Mouse (Mus musculus) intestine, embryonic 16.5 days (tissue): ENCODE measurements around the gene E130308A19Rik. TPM values are rescaled to one million over a fixed set of nuclear protein-coding genes. Genes with fewer than 3 reads are reported as not detected.
"Not testable (repeated sequence)": the region's sequence is repeated elsewhere in the genome, so short reads cannot be mapped to it uniquely, and the experiment has no call there.

Experiments used
- ATAC-seq: fragments of 200-750 bp; cut with Nextera tagmentation; 2 replicates; pipeline ENCODE4 v1.8.0; 2017; ENCODE audit warnings: moderate TSS enrichment, moderate library complexity
- H3K27ac ChIP-seq: fragments of 300-500 bp; sonication (generic); 2 replicates; pipeline ENCODE4 v1.5.1; 2014; ENCODE audit warnings: mild to moderate bottlenecking, low read length
- H3K27me3 ChIP-seq: fragments of 300-500 bp; sonication (generic); replicated peaks from 2 replicates; pipeline ENCODE4 v1.6.1; 2014; ENCODE audit warnings: low read length, control low read depth, mixed read lengths; ENCODE audit not compliant: control insufficient read depth, insufficient read depth
- H3K36me3 ChIP-seq: fragments of 300-500 bp; sonication (generic); 2 replicates; pipeline ENCODE4 v1.6.1; 2014; ENCODE audit warnings: low read length, control low read depth; ENCODE audit not compliant: control insufficient read depth, insufficient read depth
- H3K4me1 ChIP-seq: fragments of 300-500 bp; sonication (generic); 2 replicates; pipeline ENCODE4 v1.6.1; 2014; ENCODE audit warnings: low read length, control low read depth, mixed read lengths; ENCODE audit not compliant: control insufficient read depth, insufficient read depth
- H3K4me2 ChIP-seq: fragments of 300-500 bp; sonication (generic); 2 replicates; pipeline ENCODE4 v1.6.1; 2014; ENCODE audit warnings: low read depth, low read length, control low read depth
- H3K4me3 ChIP-seq: fragments of 300-500 bp; sonication (generic); 2 replicates; pipeline ENCODE4 v1.5.1; 2014; ENCODE audit warnings: mild to moderate bottlenecking, low read length
- H3K9ac ChIP-seq: fragments of 300-500 bp; sonication (generic); 2 replicates; pipeline ENCODE4 v1.6.1; 2014; ENCODE audit warnings: low read depth, low read length
- H3K9me3 ChIP-seq: fragments of 300-500 bp; sonication (generic); 2 replicates; pipeline ENCODE4 v1.6.1; 2016; ENCODE audit warnings: low read length, control low read depth; ENCODE audit not compliant: control insufficient read depth
- WGBS: fragments of 180-500 bp; shearing (Covaris S2); extraction: QIAGEN DNeasy Blood & Tissue Kit; methylation state at CpG from one replicate; pipeline ENCODE4 v1.1.7; 2014; 5-methylcytosine and 5-hydroxymethylcytosine counted together
- polyA plus RNA-seq: library from polyadenylated mRNA; unstranded; fragments of >200 nt; fragmentation: Nextera tagmentation; extraction: Ambion mirVana; gene quantifications from 2 replicates; pipeline ENCODE4 v1.2.1, GENCODE M21; 2015

The E130308A19Rik gene
- polyA plus RNA-seq, 1 experiment from 2014 or later = 10.8 TPM

GRCm38 (mm10) chr4:59777828-59778227 lies 151.8 kb downstream of the E130308A19Rik start:
- ATAC-seq = no peak
- Histone ChIP-seq H3K9ac (no peak overlapping the region), H3K36me3 (peaks cover 3% of the 10 kb centered on the region; the same call in 1 of the 2 replicates), H3K4me3 (no peak overlapping the region), H3K9me3 (no peaks in the 10 kb centered on the region), H3K4me1 (no peaks in the 10 kb centered on the region), H3K27me3 (no peaks in the 10 kb centered on the region), H3K4me2 (no peak overlapping the region), H3K27ac (no peak overlapping the region)
- 82% methylated on average over 3 of the region's 3 CpGs for WGBS

GRCm38 (mm10) chr4:59780568-59780967 lies 154.6 kb downstream of the E130308A19Rik start:
- Histone ChIP-seq H3K27ac (no peak overlapping the region), H3K36me3 (no peaks in the 10 kb centered on the region), H3K9me3 (no peaks in the 10 kb centered on the region), H3K4me2 (no peak overlapping the region), H3K9ac (no peak overlapping the region), H3K4me1 (no peaks in the 10 kb centered on the region), H3K27me3 (no peaks in the 10 kb centered on the region), H3K4me3 (no peak overlapping the region)
- no peak for ATAC-seq
- whole genome bisulfite sequencing = 20% methylated on average over 1 of the region's 1 CpGs

- Histone ChIP-seq H3K27ac (peak overlapping the region; percentile 42), H3K4me2 (peak overlapping the region; percentile 88), H3K9me3 (no peaks in the 10 kb centered on the region), H3K4me1 (no peaks in the 10 kb centered on the region), H3K27me3 (no peaks in the 10 kb centered on the region), H3K36me3 (no peaks in the 10 kb centered on the region), H3K4me3 (peak overlapping the region; percentile 91), H3K9ac (peak overlapping the region; percentile 83)
- peak; percentile 61 for ATAC-seq
- under 1% methylated on average over 47 of the region's 47 CpGs for WGBS
These were observed 157.1 kb downstream of the E130308A19Rik start for GRCm38 (mm10) chr4:59782853-59783684.

GRCm38 (mm10) chr4:59783685-59784279 lies 157.8 kb downstream of the E130308A19Rik start:
- H3K4me2 ChIP-seq = peak overlapping the region; percentile 88
- no peaks in the 10 kb centered on the region for H3K9me3 ChIP-seq
- no peaks in the 10 kb centered on the region for H3K4me1 ChIP-seq
- peak; percentile 98 for ATAC-seq
- peak overlapping the region; percentile 91 for H3K4me3 ChIP-seq
- H3K27me3 ChIP-seq = no peaks in the 10 kb centered on the region
- WGBS = under 1% methylated on average over 36 of the region's 36 CpGs
- H3K27ac ChIP-seq = peak overlapping the region; percentile 42
- no peaks in the 10 kb centered on the region for H3K36me3 ChIP-seq
- H3K9ac ChIP-seq = peak overlapping the region; percentile 83

GRCm38 (mm10) chr4:59785412-59785811 lies 159.4 kb downstream of the E130308A19Rik start:
- no peaks in the 10 kb centered on the region for H3K27me3 ChIP-seq
- H3K4me3 ChIP-seq = no peak overlapping the region
- no peaks in the 10 kb centered on the region for H3K9me3 ChIP-seq
- H3K36me3 ChIP-seq = no peaks in the 10 kb centered on the region
- no peak for ATAC-seq
- H3K9ac ChIP-seq = no peak overlapping the region
- no peak overlapping the region for H3K4me2 ChIP-seq
- WGBS = 26% methylated on average over 2 of the region's 2 CpGs
- H3K4me1 ChIP-seq = no peaks in the 10 kb centered on the region
- H3K27ac ChIP-seq = no peak overlapping the region

- no peak for ATAC-seq
- no peaks in the 10 kb centered on the region for H3K36me3 ChIP-seq
- no peaks in the 10 kb centered on the region for H3K27me3 ChIP-seq
- H3K4me1 ChIP-seq = no peaks in the 10 kb centered on the region
- no peak overlapping the region for H3K4me2 ChIP-seq
- no peak overlapping the region for H3K27ac ChIP-seq
- no peak overlapping the region for H3K9ac ChIP-seq
- no peaks in the 10 kb centered on the region for H3K9me3 ChIP-seq
- no peak overlapping the region for H3K4me3 ChIP-seq
- under 1% methylated on average over 7 of the region's 7 CpGs for WGBS
These were observed 160.7 kb downstream of the E130308A19Rik start for GRCm38 (mm10) chr4:59786661-59787060.

- no peak overlapping the region for H3K4me2 ChIP-seq
- H3K4me3 ChIP-seq = no peak overlapping the region
- H3K4me1 ChIP-seq = no peaks in the 10 kb centered on the region
- H3K9me3 ChIP-seq = no peaks in the 10 kb centered on the region
- H3K27ac ChIP-seq = no peak overlapping the region
- H3K27me3 ChIP-seq = no peaks in the 10 kb centered on the region
- no peak overlapping the region for H3K9ac ChIP-seq
- WGBS = 65% methylated on average over 6 of the region's 6 CpGs
- no peaks in the 10 kb centered on the region for H3K36me3 ChIP-seq
- no peak for ATAC-seq
These were observed 161.1 kb downstream of the E130308A19Rik start for GRCm38 (mm10) chr4:59787126-59787525.

GRCm38 (mm10) chr4:59789015-59789414 lies 163.0 kb downstream of the E130308A19Rik start:
- H3K4me1 ChIP-seq = no peaks in the 10 kb centered on the region

GRCm38 (mm10) chr4:59793626-59794025 lies 167.6 kb downstream of the E130308A19Rik start:
- not testable (repeated sequence) for H3K4me2 ChIP-seq, H3K27ac ChIP-seq, H3K9me3 ChIP-seq, H3K27me3 ChIP-seq, H3K4me3 ChIP-seq, H3K4me1 ChIP-seq, ATAC-seq, H3K9ac ChIP-seq, H3K36me3 ChIP-seq
- 71% methylated on average over 2 of the region's 2 CpGs for WGBS

More at GRCm38 (mm10) chr4:59789015-59789414, 163.0 kb downstream of the E130308A19Rik start:
- Histone ChIP-seq H3K4me3 (no peak overlapping the region), H3K9me3 (no peaks in the 10 kb centered on the region), H3K27me3 (no peaks in the 10 kb centered on the region), H3K4me2 (no peak overlapping the region), H3K27ac (no peak overlapping the region), H3K9ac (no peak overlapping the region), H3K36me3 (no peaks in the 10 kb centered on the region)
- no peak for ATAC-seq
